Mouse (Mus musculus) liver, postnatal 0 days (tissue): ENCODE measurements at regions not wholly inside any gene's neighbourhood (a gene's known extent, or its start where the extent isn't known, plus 50 kb on each side); places are given as distances from the start of the nearest gene placed in this dataset.

Experiments used
- ATAC-seq: fragments of 200-750 bp; cut with Nextera tagmentation; 2 replicates; pipeline ENCODE4 v1.8.0; 2017; ENCODE audit warnings: mild to moderate bottlenecking, moderate library complexity
- DNase-seq: peaks from one replicate; pipeline ENCODE4 v3.0.0-alpha.2; 2016
- H3K27ac ChIP-seq: fragments of 300-500 bp; sonication (generic); 2 replicates; pipeline ENCODE4 v1.5.1; 2014; ENCODE audit warnings: antibody characterized with exemption, moderate library complexity, mild to moderate bottlenecking, low read depth
- H3K27me3 ChIP-seq: fragments of 300-500 bp; sonication (generic); 2 replicates; pipeline ENCODE4 v1.6.1; 2014; ENCODE audit warnings: low read length, control low read depth, mixed read lengths; ENCODE audit not compliant: insufficient read depth
- H3K36me3 ChIP-seq: fragments of 300-500 bp; sonication (generic); replicated peaks from 2 replicates; pipeline ENCODE4 v1.6.1; 2014; ENCODE audit warnings: mild to moderate bottlenecking, control low read depth, low read length, moderate library complexity, mixed read lengths; ENCODE audit not compliant: insufficient read depth
- H3K4me1 ChIP-seq: fragments of 300-500 bp; sonication (generic); 2 replicates; pipeline ENCODE4 v1.6.1; 2014; ENCODE audit warnings: antibody characterized with exemption, mild to moderate bottlenecking, control low read depth; ENCODE audit not compliant: insufficient read depth
- H3K4me2 ChIP-seq: fragments of 300-500 bp; sonication (generic); 2 replicates; pipeline ENCODE4 v1.6.1; 2014; ENCODE audit warnings: low read depth, mild to moderate bottlenecking, low read length, moderate library complexity, mixed read lengths
- H3K4me3 ChIP-seq: fragments of 300-500 bp; sonication (generic); 2 replicates; pipeline ENCODE4 v1.5.1; 2014; ENCODE audit warnings: low read depth, low read length
- H3K9ac ChIP-seq: fragments of 300-500 bp; sonication (generic); replicated peaks from 2 replicates; pipeline ENCODE4 v1.6.1; 2014; ENCODE audit warnings: mild to moderate bottlenecking, moderate library complexity
- H3K9me3 ChIP-seq: fragments of 300-500 bp; sonication (generic); 2 replicates; pipeline ENCODE4 v1.6.1; 2016; ENCODE audit warnings: mild to moderate bottlenecking, control low read depth, low read length, mixed read lengths
- CTCF ChIP-seq: sonication (generic); IDR thresholded peaks from 2 replicates; pipeline ENCODE4 v1.5.1; 2016; ENCODE audit warnings: antibody characterized with exemption, low read depth
- EP300 ChIP-seq: IDR thresholded peaks from 2 replicates; pipeline ENCODE4 v1.6.1; 2016; ENCODE audit warnings: antibody characterized with exemption, low read depth, mild to moderate bottlenecking
- WGBS: fragments of 180-500 bp; shearing (Covaris S2); extraction: QIAGEN DNeasy Blood & Tissue Kit; methylation state at CpG from one replicate; pipeline ENCODE4 v1.1.7; 2014; ENCODE audit not compliant: insufficient replicate concordance; 5-methylcytosine and 5-hydroxymethylcytosine counted together

DNA sequence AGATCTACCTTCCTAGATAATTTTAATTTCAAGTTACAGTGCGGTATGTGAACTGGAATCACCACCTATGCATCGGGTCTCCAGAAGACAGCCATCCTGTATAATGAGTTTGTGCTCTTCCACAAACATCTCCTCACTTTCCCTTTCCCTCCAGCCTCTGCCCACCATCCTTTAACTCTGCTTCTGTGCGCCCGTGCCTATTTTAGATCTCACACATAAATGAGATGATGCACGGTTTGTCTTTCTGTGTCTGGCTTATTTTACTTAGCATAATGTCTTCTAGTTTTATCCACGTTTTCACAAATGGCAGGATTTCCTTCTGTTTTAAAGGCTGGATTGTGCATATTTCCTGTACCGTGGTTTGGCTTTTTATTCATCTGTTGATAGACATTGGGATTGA is 227.8 kb upstream of the Podxl start:
- no peaks in the 10 kb centered on the region for H3K4me1 ChIP-seq
- H3K4me3 ChIP-seq = no peak overlapping the region
- ATAC-seq (no peak), DNase-seq (no peak)
- H3K4me2 ChIP-seq = no peak overlapping the region
- no peaks in the 10 kb centered on the region for H3K36me3 ChIP-seq
- no peak overlapping the region for H3K9ac ChIP-seq
- H3K9me3 ChIP-seq = no peaks in the 10 kb centered on the region
- TF ChIP-seq CTCF (no peak), EP300 (no peak)
- no peak overlapping the region for H3K27ac ChIP-seq
- no peaks in the 10 kb centered on the region for H3K27me3 ChIP-seq
- WGBS = 72% methylated on average over 7 of the region's 7 CpGs

DNA sequence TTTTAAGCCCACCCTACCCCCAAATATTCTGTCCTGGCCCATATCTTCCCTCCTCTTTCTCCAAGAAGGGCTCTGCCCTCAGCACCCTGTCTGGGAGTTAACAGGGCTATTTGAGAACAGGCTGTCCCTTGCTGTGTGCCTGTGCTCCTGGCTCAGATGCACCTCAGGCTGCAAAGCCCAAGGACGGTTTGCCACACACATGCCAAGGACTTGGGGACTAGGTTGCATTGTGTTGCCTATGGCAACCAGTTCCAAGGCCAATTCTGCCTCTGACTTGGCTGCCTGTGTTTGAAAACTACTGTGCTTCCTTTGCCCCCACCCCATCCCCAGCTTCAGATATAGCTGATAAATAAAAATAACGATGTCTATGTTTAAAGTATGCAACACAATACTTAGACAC is 227.1 kb upstream of the Podxl start:
- no peak overlapping the region for H3K27ac ChIP-seq
- no peak overlapping the region for H3K4me2 ChIP-seq
- no peak for DNase-seq
- TF ChIP-seq CTCF = no peak
- TF ChIP-seq EP300 = no peak
- H3K36me3 ChIP-seq = no peaks in the 10 kb centered on the region
- H3K27me3 ChIP-seq = no peaks in the 10 kb centered on the region
- H3K4me3 ChIP-seq = no peak overlapping the region
- H3K9me3 ChIP-seq = no peaks in the 10 kb centered on the region
- no peak overlapping the region for H3K9ac ChIP-seq
- no peaks in the 10 kb centered on the region for H3K4me1 ChIP-seq
- 45% methylated on average over 2 of the region's 2 CpGs for WGBS
- no peak for ATAC-seq

DNA sequence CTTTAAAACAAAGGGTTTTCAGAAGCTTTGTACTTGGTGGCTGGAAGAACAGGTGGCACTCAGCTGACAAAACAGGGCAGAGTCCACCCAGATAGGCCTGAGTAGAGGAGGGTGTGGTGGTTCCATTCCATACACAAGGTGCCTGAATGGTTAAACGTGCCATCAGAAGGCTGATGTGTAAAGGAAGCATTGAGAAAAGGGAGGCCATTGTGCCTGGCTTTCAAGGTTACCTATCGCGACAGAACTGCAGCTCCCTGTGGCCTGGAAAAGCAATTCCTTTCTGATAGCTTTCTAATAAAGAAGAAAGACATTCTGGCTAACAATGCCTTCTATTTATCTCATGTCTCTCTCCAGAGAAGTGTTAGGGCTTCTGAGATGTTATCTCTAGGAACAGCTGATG is 213.1 kb upstream of the Podxl start:
- DNase-seq = no peak
- Histone ChIP-seq H3K9ac (no peak overlapping the region), H3K4me1 (no peaks in the 10 kb centered on the region), H3K36me3 (no peaks in the 10 kb centered on the region), H3K27ac (no peak overlapping the region), H3K4me3 (no peak overlapping the region), H3K9me3 (no peaks in the 10 kb centered on the region), H3K4me2 (no peak overlapping the region), H3K27me3 (no peaks in the 10 kb centered on the region)
- WGBS = 24% methylated on average over 3 of the region's 3 CpGs
- ATAC-seq = no peak
- no peak for TF ChIP-seq CTCF
- TF ChIP-seq EP300 = no peak

DNA sequence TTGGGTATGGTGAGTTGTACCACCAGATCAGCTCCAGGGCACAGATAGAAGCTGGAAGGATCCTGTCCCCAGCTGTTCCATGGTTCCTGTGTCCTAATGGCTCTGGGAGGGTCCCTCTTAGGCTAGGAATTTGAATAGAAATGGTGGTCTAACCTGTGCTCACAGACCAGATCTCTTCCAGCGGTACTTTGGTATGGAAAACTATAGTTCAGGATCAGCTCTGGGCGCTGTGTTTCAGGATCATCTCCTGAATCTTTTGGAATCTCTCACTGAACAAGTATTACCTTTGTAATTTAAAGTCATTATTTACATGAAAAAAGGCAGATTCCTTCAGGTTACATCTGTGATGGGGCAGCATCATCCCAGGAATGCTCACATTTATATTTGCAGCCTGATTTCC is 208.1 kb upstream of the Podxl start:
- H3K9ac ChIP-seq = no peak overlapping the region
- no peaks in the 10 kb centered on the region for H3K4me1 ChIP-seq
- no peak overlapping the region for H3K4me2 ChIP-seq
- no peak overlapping the region for H3K27ac ChIP-seq
- no peaks in the 10 kb centered on the region for H3K27me3 ChIP-seq
- ATAC-seq (no peak), DNase-seq (no peak)
- TF ChIP-seq EP300 (no peak), CTCF (no peak)
- WGBS = 72% methylated on average over 2 of the region's 2 CpGs
- H3K9me3 ChIP-seq = no peaks in the 10 kb centered on the region
- no peaks in the 10 kb centered on the region for H3K36me3 ChIP-seq
- no peak overlapping the region for H3K4me3 ChIP-seq

DNA sequence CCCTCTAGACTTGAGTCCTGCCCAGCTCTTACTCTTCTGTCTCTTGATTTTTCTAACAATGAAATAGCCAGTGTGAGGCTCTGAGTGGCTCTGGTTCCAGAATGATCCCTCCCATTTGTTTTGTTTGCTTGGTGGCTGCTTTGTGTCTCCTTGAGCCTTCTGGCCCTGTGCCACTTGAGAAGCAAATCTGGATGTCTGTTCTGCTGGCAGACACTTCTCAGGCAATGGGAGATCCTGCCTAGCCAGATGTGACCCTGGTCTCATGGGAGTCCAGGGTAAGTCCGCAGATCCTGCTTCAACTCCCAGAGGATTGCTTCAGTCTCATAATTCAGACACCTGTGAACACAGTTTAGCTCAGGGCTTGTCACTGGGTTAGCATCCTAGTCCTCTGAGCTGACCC is 181.8 kb upstream of the Podxl start:
- no peaks in the 10 kb centered on the region for H3K9me3 ChIP-seq
- H3K27ac ChIP-seq = no peak overlapping the region
- no peak for DNase-seq
- no peak overlapping the region for H3K4me3 ChIP-seq
- H3K4me2 ChIP-seq = no peak overlapping the region
- ATAC-seq = no peak
- no peak overlapping the region for H3K9ac ChIP-seq
- 79% methylated on average over 1 of the region's 1 CpGs for WGBS
- no peaks in the 10 kb centered on the region for H3K36me3 ChIP-seq
- no peaks in the 10 kb centered on the region for H3K4me1 ChIP-seq
- TF ChIP-seq EP300 = no peak
- TF ChIP-seq CTCF = no peak
- H3K27me3 ChIP-seq = no peaks in the 10 kb centered on the region

DNA sequence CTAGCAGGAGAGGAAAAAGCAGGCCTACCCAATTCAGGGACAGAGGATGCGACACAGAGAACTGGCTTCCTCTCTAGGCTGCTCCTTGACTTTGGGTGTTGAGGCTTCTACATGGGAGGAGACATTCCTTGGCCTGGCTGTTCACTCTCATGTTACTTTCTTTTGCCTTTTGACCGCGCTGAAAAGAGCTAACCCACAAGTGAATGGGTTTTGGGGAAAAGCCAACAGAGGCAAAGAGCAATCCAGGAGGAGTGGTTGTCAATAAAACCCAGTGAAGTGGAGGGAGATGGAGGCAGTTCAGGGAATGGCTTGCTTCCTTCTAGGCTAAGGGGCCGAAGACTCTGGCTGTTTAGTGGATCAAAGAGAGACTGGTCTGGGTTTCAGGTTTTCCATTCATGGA is 167.6 kb upstream of the Podxl start:
- Histone ChIP-seq H3K4me2 (no peak overlapping the region), H3K27me3 (no peaks in the 10 kb centered on the region), H3K4me3 (no peak overlapping the region), H3K9ac (no peak overlapping the region), H3K36me3 (no peaks in the 10 kb centered on the region), H3K9me3 (no peaks in the 10 kb centered on the region), H3K4me1 (no peaks in the 10 kb centered on the region), H3K27ac (no peak overlapping the region)
- no peak for ATAC-seq
- no peak for TF ChIP-seq CTCF
- TF ChIP-seq EP300 = no peak
- WGBS = 70% methylated on average over 4 of the region's 4 CpGs
- no peak for DNase-seq

DNA sequence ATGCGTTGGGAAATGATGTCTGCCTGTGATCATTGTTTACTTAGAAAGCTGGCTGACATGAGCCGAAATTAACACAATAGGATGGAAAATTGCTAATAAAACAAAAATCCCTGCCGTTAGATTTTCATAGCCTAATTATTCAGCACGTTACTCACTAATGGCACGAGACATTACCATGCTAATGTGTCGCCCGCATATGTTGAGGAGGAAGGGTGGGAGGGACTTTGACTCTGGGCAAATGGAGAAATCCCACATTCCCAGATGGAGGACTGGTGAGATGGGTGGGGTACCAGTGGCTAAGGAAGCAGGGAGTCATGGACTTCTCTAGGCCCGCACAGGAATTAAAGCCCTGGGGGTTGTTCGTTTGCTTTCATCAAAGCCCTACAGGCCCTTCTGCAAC is 155.8 kb upstream of the Podxl start:
- no peak for TF ChIP-seq EP300
- no peak for TF ChIP-seq CTCF
- no peaks in the 10 kb centered on the region for H3K36me3 ChIP-seq
- DNase-seq (no peak), ATAC-seq (no peak)
- H3K4me2 ChIP-seq = no peak overlapping the region
- H3K4me1 ChIP-seq = no peaks in the 10 kb centered on the region
- no peak overlapping the region for H3K9ac ChIP-seq
- H3K27me3 ChIP-seq = no peaks in the 10 kb centered on the region
- no peak overlapping the region for H3K27ac ChIP-seq
- H3K4me3 ChIP-seq = no peak overlapping the region
- 78% methylated on average over 9 of the region's 9 CpGs for WGBS
- no peaks in the 10 kb centered on the region for H3K9me3 ChIP-seq
